Mouse (Mus musculus) E14TG2a.4 (cell line): ENCODE data around the gene Hexim2.

ENCODE experiments used
- CTCF ChIP-seq: conservative IDR thresholded peaks from 2 replicates; pipeline ENCODE4 v1.5.1; 2014; ENCODE audit warnings: low read length
- NANOG ChIP-seq: IDR thresholded peaks from 2 replicates; pipeline ENCODE4 v1.6.1; 2014; ENCODE audit warnings: borderline replicate concordance, low read length, mixed read lengths
- POU5F1 ChIP-seq: IDR thresholded peaks from 2 replicates; pipeline ENCODE4 v1.6.1; 2014; ENCODE audit warnings: low read length, borderline replicate concordance

- no peak for TF ChIP-seq CTCF
- TF ChIP-seq POU5F1, result no peak
- TF ChIP-seq NANOG, result peak; percentile 81
Observed at GRCm38 (mm10) chr11:103112552-103112912, 19.7 kb upstream of the Hexim2 start.
